Mouse (Mus musculus) ES-E14 (cell line): ENCODE results near the gene Tktl2. TPM values are rescaled to one million over a fixed set of nuclear protein-coding genes. Genes with fewer than 3 reads are reported as not detected.

ENCODE experiments used
- DNase-seq: peaks from one replicate; pipeline ENCODE4 v3.0.0-alpha.2; 2013; ENCODE audit warnings: low read depth, low spot score
- H3K27ac ChIP-seq: 2 replicates; pipeline ENCODE4 v1.5.1; 2012; ENCODE audit warnings: low read depth, mild to moderate bottlenecking, low read length, moderate library complexity, mixed read lengths; ENCODE audit not compliant: poor library complexity, insufficient read depth, severe bottlenecking
- H3K36me3 ChIP-seq: 2 replicates; pipeline ENCODE4 v1.6.1; 2012; ENCODE audit warnings: mild to moderate bottlenecking, low read length, moderate library complexity, mixed read lengths; ENCODE audit not compliant: control insufficient read depth, poor library complexity, insufficient read depth, severe bottlenecking
- H3K4me1 ChIP-seq, 2 experiments: fragments of 150-350 bp in 1 of 2; sonication (generic) in 1 of 2; 2 replicates each; pipeline ENCODE4 v1.6.1; 2012; ENCODE audit warnings: low read length in 2 of 2, mild to moderate bottlenecking in 1 of 2, mixed read lengths in 1 of 2; ENCODE audit not compliant: control insufficient read depth in 2 of 2, insufficient read depth in 2 of 2, poor library complexity in 1 of 2
- H3K4me3 ChIP-seq, 2 experiments: fragments of 150-350 bp in 1 of 2; sonication (generic) in 1 of 2; 2 replicates each; pipeline ENCODE4 v1.5.1; 2012; ENCODE audit warnings: low read length in 2 of 2, low read depth in 1 of 2, mild to moderate bottlenecking in 1 of 2, mixed read lengths in 1 of 2; ENCODE audit not compliant: insufficient read depth in 1 of 2, poor library complexity in 1 of 2, severe bottlenecking in 1 of 2
- H3K9ac ChIP-seq: 2 replicates; pipeline ENCODE4 v1.6.1; 2012; ENCODE audit warnings: low read depth, mild to moderate bottlenecking, low read length, mixed read lengths; ENCODE audit not compliant: poor library complexity, insufficient read depth, severe bottlenecking
- H3K9me3 ChIP-seq: fragments of 150-350 bp; sonication (generic); 2 replicates; pipeline ENCODE4 v1.6.1; 2012; ENCODE audit warnings: low read depth, mild to moderate bottlenecking, low read length; ENCODE audit not compliant: control insufficient read depth, insufficient read depth
- CHD2 ChIP-seq: IDR thresholded peaks from 2 replicates; pipeline ENCODE4 v1.6.1; 2014; ENCODE audit warnings: mild to moderate bottlenecking, low read depth, low read length, inconsistent platforms
- HCFC1 ChIP-seq: IDR thresholded peaks from 2 replicates; pipeline ENCODE4 v1.6.1; 2012; ENCODE audit warnings: low read length, inconsistent platforms, borderline replicate concordance; ENCODE audit not compliant: insufficient read depth
- MAFK ChIP-seq: IDR thresholded peaks from 2 replicates; pipeline ENCODE4 v1.6.1; 2014; ENCODE audit warnings: mild to moderate bottlenecking, low read depth, low read length, inconsistent platforms; ENCODE audit not compliant: insufficient read depth
- ZC3H11A ChIP-seq: IDR thresholded peaks from 2 replicates; pipeline ENCODE4 v1.6.1; 2012; ENCODE audit warnings: low read depth, mild to moderate bottlenecking, inconsistent platforms, low read length, borderline replicate concordance
- ZNF384 ChIP-seq: IDR thresholded peaks from 2 replicates; pipeline ENCODE4 v1.6.1; 2012; ENCODE audit warnings: low read depth, low read length, inconsistent platforms
- in situ Hi-C, 2 experiments: fragments of 600-800 bp; cut with MboI; formaldehyde crosslinking; loops; one replicate each; pipeline ENCODE4 v1.15.1; 2025; ENCODE audit warnings: low sequenced_read_pairs in 2 of 2, inconsistent platforms in 1 of 2; ENCODE audit not compliant: unreplicated experiment in 2 of 2
- total RNA-seq: library from RNA; depleted of rRNA; stranded (reverse); fragments of 300-350 nt; gene quantifications from 2 replicates; pipeline ENCODE4 v1.2.3, GENCODE M21; 2012; rRNA removed

Gene Tktl2
- total RNA-seq, 1 experiment = 2.1 TPM

DNA sequence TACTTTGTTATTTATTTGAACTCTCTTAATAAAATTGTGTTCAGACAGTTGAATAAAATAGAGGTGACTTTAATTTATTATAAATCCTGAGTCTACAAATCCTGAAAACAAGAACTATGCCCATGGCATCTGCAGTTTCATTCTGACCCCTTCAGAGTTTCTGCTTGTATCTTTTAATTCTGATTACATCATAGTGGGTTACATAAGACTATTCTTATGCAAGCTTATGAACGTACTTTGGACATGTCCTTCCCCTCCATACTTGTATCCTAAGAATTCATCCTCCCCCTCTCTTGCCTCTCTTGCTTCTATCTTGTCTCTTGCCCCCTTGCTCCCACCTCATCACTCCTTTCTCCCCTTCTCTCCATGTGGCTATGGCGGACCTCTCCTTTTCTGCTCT, 7.6 kb downstream of the Tktl2 start:
- Histone ChIP-seq H3K9ac (no peak overlapping the region), H3K9me3 (no peaks in the 10 kb centered on the region), H3K4me3 (no peak overlapping the region), H3K36me3 (no peaks in the 10 kb centered on the region), H3K27ac (no peak overlapping the region), H3K4me1 (no peaks in the 10 kb centered on the region)
- no peak for DNase-seq
- in situ Hi-C loops = no loop called here
- TF ChIP-seq ZC3H11A = no peak
- no peak for TF ChIP-seq ZNF384
- TF ChIP-seq HCFC1 = no peak
- no peak for TF ChIP-seq MAFK
- no peak for TF ChIP-seq CHD2

DNA sequence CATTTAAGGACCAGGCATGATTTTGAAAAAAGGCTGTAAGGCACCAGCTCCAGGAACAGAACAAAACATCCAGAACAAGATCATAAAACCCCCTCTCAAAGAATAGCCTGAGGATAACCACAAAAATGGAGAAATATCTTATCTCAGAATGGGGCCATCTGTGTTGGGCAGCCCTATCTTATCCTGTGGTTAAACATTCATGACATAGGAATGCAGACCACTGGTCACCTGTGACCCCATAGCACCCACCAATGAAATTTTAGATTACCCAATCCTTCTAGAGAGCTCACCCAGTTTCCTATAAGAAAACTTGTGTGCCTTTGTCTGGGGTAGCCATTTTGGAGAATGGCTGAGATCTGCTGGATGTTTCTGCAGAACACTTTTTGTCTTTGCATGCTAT, 9.0 kb downstream of the Tktl2 start:
- in situ Hi-C loops = no loop called here
- TF ChIP-seq ZNF384 (no peak), ZC3H11A (no peak), MAFK (no peak), CHD2 (no peak)
- Histone ChIP-seq H3K4me3 (no peak overlapping the region), H3K36me3 (no peaks in the 10 kb centered on the region), H3K27ac (no peak overlapping the region), H3K9ac (no peak overlapping the region), H3K9me3 (no peaks in the 10 kb centered on the region), H3K4me1 (no peaks in the 10 kb centered on the region)
- DNase-seq = no peak

DNA sequence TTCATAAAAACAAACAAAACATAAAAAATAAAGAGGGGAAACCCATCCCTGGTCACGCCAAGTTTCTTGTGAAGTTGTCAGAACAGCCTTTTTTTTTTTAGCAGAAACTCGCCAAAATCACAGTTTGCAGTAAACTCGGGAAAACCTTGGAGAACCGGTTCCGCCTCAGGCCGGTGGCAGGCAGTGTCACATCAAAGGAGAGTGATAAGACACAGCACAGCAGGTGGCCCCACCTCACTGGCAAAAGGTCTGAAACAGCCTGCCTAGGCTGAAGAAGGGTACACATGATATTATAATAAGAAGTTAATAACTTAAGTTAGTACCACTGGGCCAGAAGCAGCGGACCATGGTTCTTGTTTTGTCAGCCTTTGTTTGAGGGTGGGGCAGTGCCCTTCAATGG, 38.5 kb downstream of the Tktl2 start:
- no peak overlapping the region for H3K4me3 ChIP-seq
- H3K9ac ChIP-seq = no peak overlapping the region
- TF ChIP-seq ZC3H11A (no peak), HCFC1 (no peak), CHD2 (no peak), ZNF384 (no peak), MAFK (no peak)
- DNase-seq = peak; percentile 31
- H3K27ac ChIP-seq = no peak overlapping the region
- H3K4me1 ChIP-seq = peaks cover 0 to 2% of the 10 kb centered on the region in 2 experiments; a peak in 1 of 4 replicates
- in situ Hi-C loops = no loop called here
- H3K9me3 ChIP-seq = no peaks in the 10 kb centered on the region
- H3K36me3 ChIP-seq = no peaks in the 10 kb centered on the region

Other genes with a start within 250 kb of the Tktl2 start
- 47.4 and 48.0 TPM in 2 replicates for gene Tma16, start 25.2 kb upstream of the Tktl2 start, total RNA-seq
- gene Npy5r, start 176.4 kb downstream of the Tktl2 start, total RNA-seq = not detected in 2 replicates
- 0.04 TPM in 1 of 2 replicates, not detected in the other for gene Npy1r, start 185.4 kb downstream of the Tktl2 start, total RNA-seq